Comparison of ENCODE assay signal across 24 mouse cellular contexts in the genomic region with DNA sequence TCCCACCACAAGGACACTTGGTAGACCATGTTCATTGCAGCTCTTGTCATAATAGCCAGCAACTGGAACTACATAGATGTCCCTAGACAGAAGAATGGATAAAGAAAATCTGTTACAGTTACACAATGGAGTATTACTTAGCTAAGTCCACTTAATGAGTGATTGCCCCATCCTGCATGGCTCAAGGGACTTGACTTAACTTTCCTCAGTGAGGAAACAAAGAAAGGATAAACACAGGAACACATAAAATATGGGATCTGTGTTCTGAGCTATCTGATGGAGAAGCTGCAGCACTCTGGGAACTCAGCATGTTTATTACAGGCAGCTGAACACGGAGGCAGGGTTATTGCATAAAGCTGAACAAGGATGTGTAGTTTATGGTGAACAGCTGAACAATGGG. TPM values are rescaled to one million over a fixed set of nuclear protein-coding genes. Genes with fewer than 3 reads are reported as not detected.
"Had no signal": no experiment of that assay in that cellular context is flagged by ENCODE, and none has a peak within 500 bp of the region (broad histone marks: within the 10 kb centered on the region; RNA-seq: fewer than 3 reads in every experiment).

No protein-coding gene starts in this region.

- H3K27me3 ChIP-seq: neural tube, embryonic 13.5 days; neural tube, embryonic 15.5 days; stomach, embryonic 15.5 days had no signal

- H3K9ac ChIP-seq: neural tube, embryonic 13.5 days; neural tube, embryonic 15.5 days; stomach, embryonic 15.5 days had no signal

- H3K4me1 ChIP-seq: neural tube, embryonic 13.5 days; neural tube, embryonic 15.5 days; stomach, embryonic 15.5 days had no signal

- H3K9me3 ChIP-seq: neural tube, embryonic 13.5 days; neural tube, embryonic 15.5 days; stomach, embryonic 15.5 days had no signal

- H3K27ac ChIP-seq: neural tube, embryonic 13.5 days; neural tube, embryonic 15.5 days; stomach, embryonic 15.5 days; stomach, postnatal 0 days had no signal

- H3K36me3 ChIP-seq: neural tube, embryonic 13.5 days; neural tube, embryonic 15.5 days; stomach, embryonic 15.5 days had no signal

- H3K4me3 ChIP-seq: neural tube, embryonic 13.5 days; neural tube, embryonic 15.5 days; stomach, embryonic 15.5 days had no signal

- DNase-seq: retina, postnatal 1 day; right cerebral cortex, adult 18-20 months; right cerebral cortex, postnatal 14 days; right cerebral cortex, postnatal 25 days; right cerebral cortex, postnatal 4 days; spleen, adult 18-20 months; thymus, adult 18-20 months; thymus, adult 2 months; thymus, postnatal 14 days; thymus, postnatal 25 days; thymus, postnatal 36 days; thymus, postnatal 4 days had no signal

- H3K4me2 ChIP-seq: neural tube, embryonic 13.5 days; neural tube, embryonic 15.5 days; stomach, embryonic 15.5 days had no signal

RNA-seq across cellular contexts. Expression of a gene that starts 3.8 kb away (rescaled TPM):
- polyA plus RNA-seq: neural tube, embryonic 13.5 days; neural tube, embryonic 14.5 days; neural tube, embryonic 15.5 days; small intestine, adult 2 months; spleen, adult 2 months; stomach, embryonic 14.5 days; stomach, embryonic 15.5 days; stomach, embryonic 16.5 days; stomach, postnatal 0 days; testis, adult 2 months; thymus, adult 2 months; thymus, postnatal 0 days; urinary bladder, adult 2 months had no signal

RNA-seq across cellular contexts. Expression of a gene that starts 21.2 kb away (rescaled TPM):
- polyA plus RNA-seq: neural tube, embryonic 15.5 days; small intestine, adult 2 months; spleen, adult 2 months; stomach, embryonic 14.5 days; stomach, embryonic 15.5 days; stomach, embryonic 16.5 days; stomach, postnatal 0 days; thymus, adult 2 months; thymus, postnatal 0 days; urinary bladder, adult 2 months had no signal

RNA-seq across cellular contexts. Expression of a gene that starts 53.2 kb away (rescaled TPM):
- polyA plus RNA-seq: neural tube, embryonic 13.5 days; neural tube, embryonic 14.5 days; neural tube, embryonic 15.5 days; small intestine, adult 2 months; spleen, adult 2 months; stomach, embryonic 14.5 days; stomach, embryonic 15.5 days; stomach, embryonic 16.5 days; stomach, postnatal 0 days; testis, adult 2 months; thymus, adult 2 months; thymus, postnatal 0 days; urinary bladder, adult 2 months had no signal
